Mouse (Mus musculus): ENCODE measurements around the gene Fbxo39. TPM values are rescaled to one million over a fixed set of nuclear protein-coding genes. Genes with fewer than 3 reads are reported as not detected.

The Fbxo39 gene
- polyA plus RNA-seq, 1 experiment: 0.02 TPM

DNA sequence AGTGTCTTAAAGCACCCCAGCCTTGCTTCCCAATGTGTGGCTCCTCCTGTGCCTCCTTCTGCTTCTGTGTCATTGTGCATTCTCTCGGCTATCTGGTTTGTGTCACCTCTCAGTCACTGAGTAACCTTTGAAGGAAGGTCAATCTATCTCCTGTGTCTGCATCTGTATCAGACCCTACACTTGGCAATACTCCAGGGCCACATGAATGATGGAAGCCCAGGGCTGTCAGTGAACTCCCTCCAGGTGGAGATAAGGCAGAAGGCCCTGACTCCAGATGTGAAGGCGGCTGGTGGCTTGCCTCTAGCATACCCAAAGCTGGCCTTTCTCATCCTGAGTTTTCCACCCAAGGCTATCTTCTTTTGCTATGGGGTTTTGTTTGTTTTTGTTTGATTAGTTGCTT is 5.3 kb upstream of the Fbxo39 start:
- Histone ChIP-seq H3K79me2 (ENCODE audit: control insufficient read depth, insufficient read depth) (no peaks in the 10 kb centered on the region), H3K4me3 (no peak overlapping the region), H3ac (ENCODE audit: control insufficient read depth, insufficient read length) (no peak overlapping the region), H3K36me3 (ENCODE audit: control insufficient read depth, insufficient read depth) (no peaks in the 10 kb centered on the region), H3K27me3 (ENCODE audit: control insufficient read depth, insufficient read depth, insufficient read length) (no peaks in the 10 kb centered on the region), H3K4me2 (ENCODE audit: low read depth) (no peak overlapping the region)
- TF ChIP-seq MYOD1 (IDR thresholded peaks at IDR 0.05; ENCODE audit: control insufficient read depth in 1 of 3, insufficient read length in 2 of 3, low read depth in 2 of 3): no peak
- no peak for TF ChIP-seq POLR2AphosphoS2 (IDR thresholded peaks at IDR 0.05; ENCODE audit: insufficient read length, low read depth)
- TF ChIP-seq TCF12 (IDR thresholded peaks at IDR 0.05; ENCODE audit: insufficient read depth, poor library complexity, severe bottlenecking): no peak
- no peak for TF ChIP-seq TCF3 (IDR thresholded peaks at IDR 0.05; ENCODE audit: insufficient read length, low read depth)
- no peak for TF ChIP-seq SRF (IDR thresholded peaks at IDR 0.05; ENCODE audit: control insufficient read depth, insufficient read length, low read depth)
- TF ChIP-seq POLR2A (IDR thresholded peaks at IDR 0.05; ENCODE audit: insufficient read length, low read depth): no peak
- TF ChIP-seq REST (IDR thresholded peaks at IDR 0.05; ENCODE audit: insufficient read depth, insufficient read length): no peak
- no peak for TF ChIP-seq MAX (IDR thresholded peaks at IDR 0.05; ENCODE audit: low read depth)
- no peak for TF ChIP-seq MYOG (IDR thresholded peaks at IDR 0.05; ENCODE audit: control insufficient read depth in 1 of 3, insufficient read depth in 1 of 3, insufficient read length in 2 of 3, low read depth in 2 of 3)
- no peak for TF ChIP-seq USF1 (IDR thresholded peaks at IDR 0.05; ENCODE audit: low read depth)
- TF ChIP-seq CEBPB (IDR thresholded peaks at IDR 0.05; ENCODE audit: insufficient read depth, poor library complexity, severe bottlenecking): no peak
- TF ChIP-seq E2F4 (IDR thresholded peaks at IDR 0.05; ENCODE audit: insufficient read depth): no peak

- TF ChIP-seq REST (IDR thresholded peaks at IDR 0.05; ENCODE audit: insufficient read depth, insufficient read length) (no peak), MYOG (IDR thresholded peaks at IDR 0.05; ENCODE audit: control insufficient read depth in 1 of 3, insufficient read depth in 1 of 3, insufficient read length in 2 of 3, low read depth in 2 of 3) (no peak), TCF12 (IDR thresholded peaks at IDR 0.05; ENCODE audit: insufficient read depth, poor library complexity, severe bottlenecking) (no peak), CEBPB (IDR thresholded peaks at IDR 0.05; ENCODE audit: insufficient read depth, poor library complexity, severe bottlenecking) (no peak), POLR2AphosphoS2 (IDR thresholded peaks at IDR 0.05; ENCODE audit: insufficient read length, low read depth) (no peak), SRF (IDR thresholded peaks at IDR 0.05; ENCODE audit: control insufficient read depth, insufficient read length, low read depth) (no peak), TCF3 (IDR thresholded peaks at IDR 0.05; ENCODE audit: insufficient read length, low read depth) (no peak), E2F4 (IDR thresholded peaks at IDR 0.05; ENCODE audit: insufficient read depth) (no peak), USF1 (IDR thresholded peaks at IDR 0.05; ENCODE audit: low read depth) (no peak), MYOD1 (IDR thresholded peaks at IDR 0.05; ENCODE audit: control insufficient read depth in 1 of 3, insufficient read length in 2 of 3, low read depth in 2 of 3) (no peak)
- no peak overlapping the region for H3K4me3 ChIP-seq
- no peak overlapping the region for H3K4me2 ChIP-seq (ENCODE audit: low read depth)
- H3K27me3 ChIP-seq (ENCODE audit: control insufficient read depth, insufficient read depth, insufficient read length): no peaks in the 10 kb centered on the region
- H3ac ChIP-seq (ENCODE audit: control insufficient read depth, insufficient read length): no peak overlapping the region
- H3K36me3 ChIP-seq (ENCODE audit: control insufficient read depth, insufficient read depth): no peaks in the 10 kb centered on the region
- no peaks in the 10 kb centered on the region for H3K79me2 ChIP-seq (ENCODE audit: control insufficient read depth, insufficient read depth)
Observed at GRCm38 (mm10) chr11:72310491-72310890, 3.8 kb upstream of the Fbxo39 start.

GRCm38 (mm10) chr11:72311355-72312001 is 2.8 kb upstream of the Fbxo39 start:
- no peaks in the 10 kb centered on the region for H3K79me2 ChIP-seq (ENCODE audit: control insufficient read depth, insufficient read depth)
- TF ChIP-seq TCF3 (IDR thresholded peaks at IDR 0.05; ENCODE audit: insufficient read length, low read depth) (no peak), MYOG (IDR thresholded peaks at IDR 0.05; ENCODE audit: control insufficient read depth in 1 of 3, insufficient read depth in 1 of 3, insufficient read length in 2 of 3, low read depth in 2 of 3) (no peak), REST (IDR thresholded peaks at IDR 0.05; ENCODE audit: insufficient read depth, insufficient read length) (no peak), MYOD1 (IDR thresholded peaks at IDR 0.05; ENCODE audit: control insufficient read depth in 1 of 3, insufficient read length in 2 of 3, low read depth in 2 of 3) (no peak), E2F4 (IDR thresholded peaks at IDR 0.05; ENCODE audit: insufficient read depth) (no peak), TCF12 (IDR thresholded peaks at IDR 0.05; ENCODE audit: insufficient read depth, poor library complexity, severe bottlenecking) (no peak), SRF (IDR thresholded peaks at IDR 0.05; ENCODE audit: control insufficient read depth, insufficient read length, low read depth) (no peak), MAX (IDR thresholded peaks at IDR 0.05; ENCODE audit: low read depth) (no peak), POLR2AphosphoS2 (IDR thresholded peaks at IDR 0.05; ENCODE audit: insufficient read length, low read depth) (no peak), USF1 (IDR thresholded peaks at IDR 0.05; ENCODE audit: low read depth) (no peak), CEBPB (IDR thresholded peaks at IDR 0.05; ENCODE audit: insufficient read depth, poor library complexity, severe bottlenecking) (no peak), POLR2A (IDR thresholded peaks at IDR 0.05; ENCODE audit: insufficient read length, low read depth) (no peak)
- no peaks in the 10 kb centered on the region for H3K27me3 ChIP-seq (ENCODE audit: control insufficient read depth, insufficient read depth, insufficient read length)
- H3K4me2 ChIP-seq (ENCODE audit: low read depth): no peak overlapping the region
- no peaks in the 10 kb centered on the region for H3K36me3 ChIP-seq (ENCODE audit: control insufficient read depth, insufficient read depth)
- H3ac ChIP-seq (ENCODE audit: control insufficient read depth, insufficient read length): no peak overlapping the region
- no peak overlapping the region for H3K4me3 ChIP-seq

- no peak for TF ChIP-seq POLR2AphosphoS2 (IDR thresholded peaks at IDR 0.05; ENCODE audit: insufficient read length, low read depth)
- TF ChIP-seq SRF (IDR thresholded peaks at IDR 0.05; ENCODE audit: control insufficient read depth, insufficient read length, low read depth): no peak
- no peak for TF ChIP-seq USF1 (IDR thresholded peaks at IDR 0.05; ENCODE audit: low read depth)
- TF ChIP-seq CEBPB (IDR thresholded peaks at IDR 0.05; ENCODE audit: insufficient read depth, poor library complexity, severe bottlenecking): no peak
- no peak for TF ChIP-seq MYOD1 (IDR thresholded peaks at IDR 0.05; ENCODE audit: control insufficient read depth in 1 of 3, insufficient read length in 2 of 3, low read depth in 2 of 3)
- TF ChIP-seq REST (IDR thresholded peaks at IDR 0.05; ENCODE audit: insufficient read depth, insufficient read length): no peak
Observed at GRCm38 (mm10) chr11:72318026-72318425, 3.8 kb downstream of the Fbxo39 start.

More at GRCm38 (mm10) chr11:72318026-72318425, 3.8 kb downstream of the Fbxo39 start:
- H3K27me3 ChIP-seq (ENCODE audit: control insufficient read depth, insufficient read depth, insufficient read length): no peaks in the 10 kb centered on the region
- no peaks in the 10 kb centered on the region for H3K79me2 ChIP-seq (ENCODE audit: control insufficient read depth, insufficient read depth)
- H3K4me2 ChIP-seq (ENCODE audit: low read depth): no peak overlapping the region
- no peak overlapping the region for H3ac ChIP-seq (ENCODE audit: control insufficient read depth, insufficient read length)
- no peaks in the 10 kb centered on the region for H3K36me3 ChIP-seq (ENCODE audit: control insufficient read depth, insufficient read depth)
- no peak overlapping the region for H3K4me3 ChIP-seq

All from myocyte (in vitro differentiated cells).